Mouse (Mus musculus) retina, embryonic 14.5 days (tissue): ENCODE measurements around the gene Parp2.
"Not testable (repeated sequence)": the region's sequence is repeated elsewhere in the genome, so short reads cannot be mapped to it uniquely, and the experiment has no call there.

ENCODE experiments used
- DNase-seq: peaks from one replicate; pipeline ENCODE4 v3.0.0-alpha.2; 2015; ENCODE audit warnings: low spot score

The Parp2 gene

GRCm38 (mm10) chr14:50807487-50808072 is at the start of gene Parp2, which contains the start of gene Ccnb1ip1:
TSS of gene Parp2 (plus strand) at chr14:50807841.
TSS of gene Ccnb1ip1 (minus strand) at chr14:50807732.
- DNase-seq: peak; percentile 100

GRCm38 (mm10) chr14:50758416-50759085 is 49.1 kb upstream of the Parp2 start:
- DNase-seq: no peak

- DNase-seq: no peak
These were observed 41.9 kb upstream of the Parp2 start for GRCm38 (mm10) chr14:50765736-50766135.

- DNase-seq: peak; percentile 15
These were observed 36.3 kb upstream of the Parp2 start for GRCm38 (mm10) chr14:50771342-50771741.

- no peak for DNase-seq
These were observed 25.5 kb upstream of the Parp2 start for GRCm38 (mm10) chr14:50782166-50782565.

GRCm38 (mm10) chr14:50784391-50785250 is 23.0 kb upstream of the Parp2 start:
- peak; percentile 45 for DNase-seq

GRCm38 (mm10) chr14:50785251-50785637 is 22.4 kb upstream of the Parp2 start, which contains the start of gene Ttc5:
TSS of gene Ttc5 (minus strand) at chr14:50785519.
- peak; percentile 94 for DNase-seq

GRCm38 (mm10) chr14:50788157-50788556 is 19.5 kb upstream of the Parp2 start:
- DNase-seq: peak; percentile 60

- DNase-seq: no peak
These were observed 12.2 kb upstream of the Parp2 start for GRCm38 (mm10) chr14:50795261-50795935.

- DNase-seq: no peak
These were observed 11.7 kb upstream of the Parp2 start for GRCm38 (mm10) chr14:50795965-50796364.

- DNase-seq: no peak
These were observed 11.2 kb upstream of the Parp2 start for GRCm38 (mm10) chr14:50796464-50796863.

- no peak for DNase-seq
These were observed 9.1 kb upstream of the Parp2 start for GRCm38 (mm10) chr14:50798512-50798911.

GRCm38 (mm10) chr14:50799502-50800259 is 8.0 kb upstream of the Parp2 start:
- peak; percentile 84 for DNase-seq

GRCm38 (mm10) chr14:50802441-50802840 is 5.2 kb upstream of the Parp2 start:
- DNase-seq: no peak

- peak; percentile 49 for DNase-seq
These were observed 4.6 kb upstream of the Parp2 start for GRCm38 (mm10) chr14:50802843-50803562.

GRCm38 (mm10) chr14:50804683-50805082 is 3.0 kb upstream of the Parp2 start:
- peak; percentile 11 for DNase-seq

- not testable (repeated sequence) for DNase-seq
These were observed 1.2 kb upstream of the Parp2 start for GRCm38 (mm10) chr14:50806469-50806868.

GRCm38 (mm10) chr14:50813060-50813459 is 5.4 kb downstream of the Parp2 start:
- DNase-seq: no peak

GRCm38 (mm10) chr14:50823240-50823639 is 15.6 kb downstream of the Parp2 start:
- no peak for DNase-seq

- DNase-seq: no peak
These were observed 16.6 kb downstream of the Parp2 start for GRCm38 (mm10) chr14:50824219-50824618.

GRCm38 (mm10) chr14:50826579-50826978 is 18.9 kb downstream of the Parp2 start:
- DNase-seq: no peak
